Comparison of ENCODE assay signal across 8 mouse cellular contexts in genomic region chr7:100325482-100325881, GRCm38 (mm10). TPM values are rescaled to one million over a fixed set of nuclear protein-coding genes. Genes with fewer than 3 reads are reported as not detected.
A peak's percentile ranks its signal among the peaks of the same experiment; 100 is the strongest.
DNase-seq lines count a peak whose midpoint lies in the region; ATAC-seq and TF ChIP-seq lines count a peak whose summit lies in the region.

No protein-coding gene starts in this region.

- H3K4me1 ChIP-seq in midbrain, embryonic 15.5 days: no peaks in the 10 kb centered on the region
- no peaks in the 10 kb centered on the region for H3K4me1 ChIP-seq in midbrain, embryonic 13.5 days (replicated peaks)
- H3K4me1 ChIP-seq in limb, embryonic 14.5 days (ENCODE audit: control insufficient read depth, insufficient read depth, low read length): no peaks in the 10 kb centered on the region

- intact Hi-C loops in gastrocnemius, postnatal 14 days (cut with DNase I; ENCODE audit: low total_unique reads): loop anchor here (5.0 kb wide), 1 partner anchor 43 kb away; no protein-coding TSS in a partner anchor

- no peak for TF ChIP-seq POLR2A in limb, embryonic 14.5 days (IDR thresholded peaks at IDR 0.05; ENCODE audit: borderline replicate concordance, extremely low read depth, insufficient read depth, insufficient read length)

- ATAC-seq in midbrain, embryonic 15.5 days (replicated peaks): 0 out of 2 replicates have a peak, but pooled peaks have one; percentile 56
- ATAC-seq in midbrain, embryonic 13.5 days: no peak
- no peak for ATAC-seq in limb, embryonic 14.5 days (ENCODE audit: low FRiP score, low read depth)

- peaks cover 23% of the 10 kb centered on the region for H3K36me3 ChIP-seq in midbrain, embryonic 15.5 days (replicated peaks)
- H3K36me3 ChIP-seq in midbrain, embryonic 13.5 days: peaks cover 47% of the 10 kb centered on the region
- peaks cover 44% of the 10 kb centered on the region for H3K36me3 ChIP-seq in limb, embryonic 14.5 days (ENCODE audit: control insufficient read depth, insufficient read depth, low read length)

- no peak overlapping the region for H3K4me3 ChIP-seq in midbrain, embryonic 15.5 days
- no peak overlapping the region for H3K4me3 ChIP-seq in midbrain, embryonic 13.5 days (replicated peaks)
- H3K4me3 ChIP-seq in limb, embryonic 14.5 days (replicated peaks; ENCODE audit: low read length): no peak overlapping the region

- WGBS in midbrain, embryonic 15.5 days: 83% methylated on average over 6 of the region's 6 CpGs
- WGBS in midbrain, embryonic 13.5 days: 78% methylated on average over 6 of the region's 6 CpGs
- WGBS in limb, embryonic 14.5 days: 74% methylated on average over 6 of the region's 6 CpGs

- H3K27me3 ChIP-seq in midbrain, embryonic 15.5 days (replicated peaks): no peaks in the 10 kb centered on the region
- no peaks in the 10 kb centered on the region for H3K27me3 ChIP-seq in midbrain, embryonic 13.5 days
- H3K27me3 ChIP-seq in limb, embryonic 14.5 days (ENCODE audit: control insufficient read depth, insufficient read depth, low read length): no peaks in the 10 kb centered on the region

- H3K4me2 ChIP-seq in midbrain, embryonic 15.5 days: no peak overlapping the region
- H3K4me2 ChIP-seq in midbrain, embryonic 13.5 days (replicated peaks): no peak overlapping the region
- no peak overlapping the region for H3K4me2 ChIP-seq in limb, embryonic 14.5 days (replicated peaks; ENCODE audit: low read depth, low read length, severe bottlenecking)

- H3K9me3 ChIP-seq in midbrain, embryonic 15.5 days: no peaks in the 10 kb centered on the region
- no peaks in the 10 kb centered on the region for H3K9me3 ChIP-seq in midbrain, embryonic 13.5 days
- H3K9me3 ChIP-seq in limb, embryonic 14.5 days (ENCODE audit: control insufficient read depth, low read length): no peaks in the 10 kb centered on the region

- peak; percentile 52 for DNase-seq in embryo, embryonic 10 days (ENCODE audit: low spot score)
- no peak for DNase-seq in embryo, embryonic 9.5 days (ENCODE audit: extremely low spot score)
- DNase-seq in brain, adult 2 months (ENCODE audit: low read depth, low spot score): peak; percentile 56
- DNase-seq in gastrocnemius, postnatal 14 days: peak; percentile 29
- DNase-seq in limb, embryonic 14.5 days (ENCODE audit: low spot score): peak; percentile 30
- peak; percentile 5 for DNase-seq in thymus, postnatal 0 days (ENCODE audit: low spot score)

- H3K27ac ChIP-seq in midbrain, embryonic 15.5 days: no peak overlapping the region
- no peak overlapping the region for H3K27ac ChIP-seq in midbrain, embryonic 13.5 days
- H3K27ac ChIP-seq in limb, embryonic 14.5 days (replicated peaks; ENCODE audit: low read depth, low read length): no peak overlapping the region

- H3K9ac ChIP-seq in midbrain, embryonic 15.5 days: no peak overlapping the region
- no peak overlapping the region for H3K9ac ChIP-seq in midbrain, embryonic 13.5 days (replicated peaks)
- no peak overlapping the region for H3K9ac ChIP-seq in limb, embryonic 14.5 days (ENCODE audit: low read depth, low read length, severe bottlenecking)

RNA-seq across cellular contexts. Expression of gene P4ha3, which starts 40.2 kb away (rescaled TPM):
- 6.5 and 6.8 TPM in 2 replicates for polyA plus RNA-seq in midbrain, embryonic 15.5 days (2015; fragmentation: Nextera tagmentation; extraction: Ambion mirVana)
- polyA plus RNA-seq in midbrain, embryonic 13.5 days (2015; fragmentation: Nextera tagmentation; extraction: Ambion mirVana): 3.6 and 5.5 TPM in 2 replicates
- 1 to 10 TPM; 1.5 to 2.5 TPM for total RNA-seq in gastrocnemius, postnatal 14 days (2021)
- 48.7 and 66.0 TPM in 2 replicates for polyA plus RNA-seq in limb, embryonic 14.5 days (2012; rRNA removed)
- 28.1 and 30.7 TPM in 2 replicates for polyA plus RNA-seq in limb, embryonic 14.5 days (2014; fragmentation: Nextera tagmentation; extraction: Ambion mirVana)
- 2.7 and 3.0 TPM in 2 replicates for polyA plus RNA-seq in thymus, postnatal 0 days (2015; fragmentation: Nextera tagmentation; extraction: Ambion mirVana)

RNA-seq across cellular contexts. Expression of gene C2cd3, which starts 46.6 kb away (rescaled TPM):
- polyA plus RNA-seq in midbrain, embryonic 15.5 days (2015; fragmentation: Nextera tagmentation; extraction: Ambion mirVana): 20.3 and 22.4 TPM in 2 replicates
- 25.7 and 28.7 TPM in 2 replicates for polyA plus RNA-seq in midbrain, embryonic 13.5 days (2015; fragmentation: Nextera tagmentation; extraction: Ambion mirVana)
- 1 to 10 TPM; 5.5 to 6.0 TPM for total RNA-seq in gastrocnemius, postnatal 14 days (2021)
- polyA plus RNA-seq in limb, embryonic 14.5 days (2012; rRNA removed): 29.3 and 35.7 TPM in 2 replicates
- polyA plus RNA-seq in limb, embryonic 14.5 days (2014; fragmentation: Nextera tagmentation; extraction: Ambion mirVana): 23.5 and 29.0 TPM in 2 replicates
- 20.5 and 20.6 TPM in 2 replicates for polyA plus RNA-seq in thymus, postnatal 0 days (2015; fragmentation: Nextera tagmentation; extraction: Ambion mirVana)

RNA-seq across cellular contexts. Expression of gene Ppme1, which starts 46.6 kb away (rescaled TPM):
- polyA plus RNA-seq in midbrain, embryonic 15.5 days (2015; fragmentation: Nextera tagmentation; extraction: Ambion mirVana): 183 and 188 TPM in 2 replicates
- polyA plus RNA-seq in midbrain, embryonic 13.5 days (2015; fragmentation: Nextera tagmentation; extraction: Ambion mirVana): 139 and 144 TPM in 2 replicates
- 10 to 100 TPM; 25.1 to 26.8 TPM for total RNA-seq in gastrocnemius, postnatal 14 days (2021)
- polyA plus RNA-seq in limb, embryonic 14.5 days (2012; rRNA removed): 68.8 and 97.2 TPM in 2 replicates
- 44.0 and 50.0 TPM in 2 replicates for polyA plus RNA-seq in limb, embryonic 14.5 days (2014; fragmentation: Nextera tagmentation; extraction: Ambion mirVana)
- 41.5 and 48.4 TPM in 2 replicates for polyA plus RNA-seq in thymus, postnatal 0 days (2015; fragmentation: Nextera tagmentation; extraction: Ambion mirVana)
